Mouse (Mus musculus): ENCODE measurements around the gene Rgl2.

DNA sequence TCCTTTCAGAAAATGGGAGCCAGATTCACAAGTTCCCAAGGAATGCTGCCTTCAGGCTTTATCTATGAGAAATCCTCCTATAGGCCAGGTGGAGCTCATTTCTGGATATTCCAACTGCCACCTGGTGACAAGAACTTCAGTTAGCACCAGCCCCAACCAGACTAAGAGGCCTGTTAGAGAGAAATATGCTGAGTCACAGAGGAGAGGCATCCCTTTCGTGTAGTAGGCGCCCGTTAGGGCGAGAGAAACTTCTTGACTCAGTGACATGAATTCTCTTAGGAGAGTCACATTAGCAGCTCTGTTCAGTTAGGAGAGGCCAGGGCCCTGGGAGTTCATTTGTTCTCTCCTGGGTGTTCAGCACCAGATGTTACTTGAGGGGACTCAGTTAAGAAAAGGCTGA lies 29.7 kb upstream of the Rgl2 start:
- no peak for TF ChIP-seq EP300 (IDR thresholded peaks at IDR 0.05; ENCODE audit: low read depth)
- no peak for TF ChIP-seq CTCF (IDR thresholded peaks at IDR 0.05; ENCODE audit: low read depth)

Measured in heart, postnatal 0 days (tissue).